Mouse (Mus musculus) retina, adult 2 months (tissue): ENCODE measurements around the gene Ccne1.

Experiments used
- DNase-seq: peaks from one replicate; pipeline ENCODE4 v3.0.0-alpha.2; 2012; ENCODE audit warnings: low read depth, low spot score

The Ccne1 gene

DNA sequence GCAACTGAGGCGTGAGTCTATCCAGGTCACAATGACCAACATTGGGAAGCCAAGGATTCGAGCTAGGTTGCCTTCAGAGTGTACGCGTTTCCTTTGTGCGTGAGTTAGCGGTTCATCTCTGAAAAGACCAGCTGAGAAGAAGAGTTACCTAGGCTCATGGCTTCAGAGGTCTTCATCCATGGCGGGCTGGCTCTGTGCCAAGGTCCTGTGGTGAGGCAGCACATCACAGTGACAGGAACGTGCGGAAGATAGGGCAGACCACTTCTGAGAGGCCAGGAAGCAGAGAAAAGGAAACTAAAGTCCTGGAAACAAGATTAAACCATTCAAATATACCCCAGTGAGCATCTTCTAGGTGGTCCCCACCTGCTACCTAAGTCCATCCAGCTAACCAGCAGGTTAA, 53.1 kb downstream of the Ccne1 start:
- DNase-seq: no peak
